Mouse (Mus musculus) heart, embryonic 13.5 days (tissue): ENCODE results near the gene Terb2. TPM values are rescaled to one million over a fixed set of nuclear protein-coding genes. Genes with fewer than 3 reads are reported as not detected.

Source experiments
- ATAC-seq: fragments of 200-750 bp; cut with Nextera tagmentation; 2 replicates; pipeline ENCODE4 v1.8.0; 2017; ENCODE audit warnings: moderate TSS enrichment; ENCODE audit not compliant: insufficient number of reproducible peaks, low FRiP score, low TSS enrichment; ENCODE audit errors: extremely low read depth
- H3K27ac ChIP-seq: fragments of 300-500 bp; sonication (generic); replicated peaks from 2 replicates; pipeline ENCODE4 v1.5.1; 2015; ENCODE audit warnings: moderate library complexity, mild to moderate bottlenecking, inconsistent platforms
- H3K27me3 ChIP-seq: fragments of 300-500 bp; sonication (generic); replicated peaks from 2 replicates; pipeline ENCODE4 v1.6.1; 2015; ENCODE audit warnings: mild to moderate bottlenecking, inconsistent platforms
- H3K36me3 ChIP-seq: fragments of 300-500 bp; sonication (generic); 2 replicates; pipeline ENCODE4 v1.6.1; 2015; ENCODE audit warnings: mild to moderate bottlenecking, inconsistent platforms
- H3K4me1 ChIP-seq: fragments of 300-500 bp; sonication (generic); 2 replicates; pipeline ENCODE4 v1.6.1; 2015; ENCODE audit warnings: inconsistent platforms
- H3K4me2 ChIP-seq: fragments of 300-500 bp; sonication (generic); 2 replicates; pipeline ENCODE4 v1.6.1; 2015; ENCODE audit warnings: inconsistent platforms, mild to moderate bottlenecking, moderate library complexity
- H3K4me3 ChIP-seq: fragments of 300-500 bp; sonication (generic); 2 replicates; pipeline ENCODE4 v1.5.1; 2015; ENCODE audit warnings: moderate library complexity, mild to moderate bottlenecking, inconsistent platforms
- H3K9ac ChIP-seq: fragments of 300-500 bp; sonication (generic); 2 replicates; pipeline ENCODE4 v1.6.1; 2015; ENCODE audit warnings: inconsistent platforms, mild to moderate bottlenecking, moderate library complexity
- H3K9me3 ChIP-seq: fragments of 300-500 bp; sonication (generic); 2 replicates; pipeline ENCODE4 v1.6.1; 2016; ENCODE audit warnings: inconsistent platforms
- WGBS: fragments of 180-500 bp; shearing (Covaris S2); methylation state at CpG from one replicate; pipeline ENCODE4 v1.1.7; 2015; ENCODE audit warnings: mixed read lengths; 5-methylcytosine and 5-hydroxymethylcytosine counted together
- polyA plus RNA-seq: library from polyadenylated mRNA; unstranded; fragments of >200 nt; fragmentation: Nextera tagmentation; extraction: Ambion mirVana; gene quantifications from 2 replicates; pipeline ENCODE4 v1.2.1, GENCODE M21; 2015

The Terb2 gene
- polyA plus RNA-seq, 1 experiment from 2014 or later, result not detected

GRCm38 (mm10) chr2:122161542-122161941, 24.5 kb upstream of the Terb2 start:
- no peak for ATAC-seq

GRCm38 (mm10) chr2:122162529-122162928, 23.5 kb upstream of the Terb2 start:
- WGBS, result 88% methylated on average over 2 of the region's 2 CpGs
- peaks cover 34% of the 10 kb centered on the region for H3K4me1 ChIP-seq

More at GRCm38 (mm10) chr2:122161542-122161941, 24.5 kb upstream of the Terb2 start:
- H3K4me1 ChIP-seq, result peaks cover 34% of the 10 kb centered on the region
- no peaks in the 10 kb centered on the region for H3K9me3 ChIP-seq
- peak overlapping the region; percentile 47; the same call in 1 of the 2 replicates for H3K9ac ChIP-seq
- H3K4me3 ChIP-seq, result no peak overlapping the region
- H3K27ac ChIP-seq, result peak overlapping the region; percentile 71
- H3K36me3 ChIP-seq, result 0 out of 2 replicates have a peak, but pooled peaks cover 4% of the 10 kb centered on the region
- peak overlapping the region; percentile 46 for H3K4me2 ChIP-seq
- 10% methylated on average over 4 of the region's 4 CpGs for WGBS
- no peaks in the 10 kb centered on the region for H3K27me3 ChIP-seq

GRCm38 (mm10) chr2:122163430-122164195, 22.5 kb upstream of the Terb2 start:
- H3K9ac ChIP-seq, result no peak overlapping the region
- 67% methylated on average over 13 of the region's 13 CpGs for WGBS
- H3K36me3 ChIP-seq, result no peaks in the 10 kb centered on the region
- ATAC-seq, result no peak
- no peak overlapping the region; the same call in 1 of the 2 replicates for H3K27ac ChIP-seq
- H3K4me2 ChIP-seq, result no peak overlapping the region
- no peaks in the 10 kb centered on the region for H3K9me3 ChIP-seq
- H3K4me3 ChIP-seq, result no peak overlapping the region
- no peaks in the 10 kb centered on the region for H3K27me3 ChIP-seq
- H3K4me1 ChIP-seq, result peaks cover 28% of the 10 kb centered on the region

More at GRCm38 (mm10) chr2:122162529-122162928, 23.5 kb upstream of the Terb2 start:
- H3K27ac ChIP-seq, result no peak overlapping the region
- no peak overlapping the region for H3K9ac ChIP-seq
- no peaks in the 10 kb centered on the region for H3K27me3 ChIP-seq
- no peaks in the 10 kb centered on the region for H3K9me3 ChIP-seq
- no peak overlapping the region for H3K4me3 ChIP-seq
- ATAC-seq, result no peak
- no peak overlapping the region for H3K4me2 ChIP-seq
- H3K36me3 ChIP-seq, result no peaks in the 10 kb centered on the region

- Histone ChIP-seq H3K4me1 (peaks cover 23% of the 10 kb centered on the region), H3K4me3 (no peak overlapping the region), H3K36me3 (no peaks in the 10 kb centered on the region), H3K27me3 (no peaks in the 10 kb centered on the region), H3K27ac (no peak overlapping the region), H3K9ac (no peak overlapping the region), H3K4me2 (no peak overlapping the region), H3K9me3 (no peaks in the 10 kb centered on the region)
- 65% methylated on average over 11 of the region's 11 CpGs for WGBS
- no peak for ATAC-seq
These were observed 21.8 kb upstream of the Terb2 start for GRCm38 (mm10) chr2:122164293-122164692.

GRCm38 (mm10) chr2:122171292-122171691, 14.8 kb upstream of the Terb2 start:
- no peak overlapping the region for H3K27ac ChIP-seq
- no peak overlapping the region for H3K4me3 ChIP-seq
- no peaks in the 10 kb centered on the region for H3K9me3 ChIP-seq
- ATAC-seq, result no peak
- whole genome bisulfite sequencing, result 60% methylated on average over 6 of the region's 6 CpGs
- no peaks in the 10 kb centered on the region for H3K4me1 ChIP-seq
- H3K27me3 ChIP-seq, result no peaks in the 10 kb centered on the region
- no peak overlapping the region for H3K4me2 ChIP-seq
- H3K9ac ChIP-seq, result no peak overlapping the region
- no peaks in the 10 kb centered on the region for H3K36me3 ChIP-seq

- 79% methylated on average over 2 of the region's 2 CpGs for WGBS
- Histone ChIP-seq H3K9me3 (no peaks in the 10 kb centered on the region), H3K9ac (no peak overlapping the region), H3K36me3 (no peaks in the 10 kb centered on the region), H3K27me3 (no peaks in the 10 kb centered on the region), H3K27ac (no peak overlapping the region), H3K4me1 (no peaks in the 10 kb centered on the region), H3K4me2 (no peak overlapping the region), H3K4me3 (no peak overlapping the region)
- ATAC-seq, result no peak
These were observed 13.9 kb upstream of the Terb2 start for GRCm38 (mm10) chr2:122172188-122172587.

GRCm38 (mm10) chr2:122180051-122180822, 5.8 kb upstream of the Terb2 start:
- WGBS, result 63% methylated on average over 8 of the region's 8 CpGs
- ATAC-seq, result no peak

GRCm38 (mm10) chr2:122185086-122185485, 986 bp upstream of the Terb2 start:
- H3K9ac ChIP-seq, result no peak overlapping the region
- H3K9me3 ChIP-seq, result no peaks in the 10 kb centered on the region
- no peaks in the 10 kb centered on the region for H3K27me3 ChIP-seq

More at GRCm38 (mm10) chr2:122180051-122180822, 5.8 kb upstream of the Terb2 start:
- Histone ChIP-seq H3K9ac (no peak overlapping the region), H3K27me3 (no peaks in the 10 kb centered on the region), H3K36me3 (no peaks in the 10 kb centered on the region), H3K27ac (no peak overlapping the region), H3K4me2 (no peak overlapping the region), H3K9me3 (no peaks in the 10 kb centered on the region), H3K4me1 (0 out of 2 replicates have a peak, but pooled peaks cover 2% of the 10 kb centered on the region), H3K4me3 (no peak overlapping the region)

GRCm38 (mm10) chr2:122186751-122187150, 679 bp downstream of the Terb2 start:
- WGBS, result 90% methylated on average over 3 of the region's 3 CpGs
- H3K4me3 ChIP-seq, result no peak overlapping the region
- H3K9ac ChIP-seq, result no peak overlapping the region
- H3K27me3 ChIP-seq, result no peaks in the 10 kb centered on the region
- no peak for ATAC-seq
- no peak overlapping the region for H3K27ac ChIP-seq
- no peaks in the 10 kb centered on the region for H3K4me1 ChIP-seq
- no peak overlapping the region for H3K4me2 ChIP-seq
- H3K9me3 ChIP-seq, result no peaks in the 10 kb centered on the region
- H3K36me3 ChIP-seq, result no peaks in the 10 kb centered on the region

More at GRCm38 (mm10) chr2:122185086-122185485, 986 bp upstream of the Terb2 start:
- 78% methylated on average over 4 of the region's 4 CpGs for WGBS
- no peak for ATAC-seq
- Histone ChIP-seq H3K4me2 (no peak overlapping the region), H3K4me1 (0 out of 2 replicates have a peak, but pooled peaks cover under 1% of the 10 kb centered on the region), H3K36me3 (no peaks in the 10 kb centered on the region), H3K27ac (no peak overlapping the region), H3K4me3 (no peak overlapping the region)

- no peak overlapping the region for H3K4me3 ChIP-seq
- no peaks in the 10 kb centered on the region for H3K9me3 ChIP-seq
- H3K36me3 ChIP-seq, result no peaks in the 10 kb centered on the region
- H3K27ac ChIP-seq, result no peak overlapping the region
- no peak for ATAC-seq
- H3K9ac ChIP-seq, result no peak overlapping the region
- no peak overlapping the region for H3K4me2 ChIP-seq
- no peaks in the 10 kb centered on the region for H3K27me3 ChIP-seq
- no peaks in the 10 kb centered on the region for H3K4me1 ChIP-seq
- WGBS, result 55% methylated on average over 3 of the region's 3 CpGs
These were observed 5.8 kb downstream of the Terb2 start for GRCm38 (mm10) chr2:122191849-122192248.

GRCm38 (mm10) chr2:122194509-122194929, 8.4 kb downstream of the Terb2 start:
- H3K4me3 ChIP-seq, result no peak overlapping the region
- WGBS, result 46% methylated on average over 1 of the region's 1 CpGs
- no peak overlapping the region for H3K9ac ChIP-seq
- H3K27ac ChIP-seq, result no peak overlapping the region
- no peak overlapping the region for H3K4me2 ChIP-seq
- H3K27me3 ChIP-seq, result no peaks in the 10 kb centered on the region
- H3K36me3 ChIP-seq, result no peaks in the 10 kb centered on the region
- H3K9me3 ChIP-seq, result no peaks in the 10 kb centered on the region
- no peak for ATAC-seq
- no peaks in the 10 kb centered on the region for H3K4me1 ChIP-seq
